Mouse (Mus musculus) hindbrain, embryonic 12.5 days (tissue): ENCODE results near the gene Trarg1. TPM values are rescaled to one million over a fixed set of nuclear protein-coding genes. Genes with fewer than 3 reads are reported as not detected.

Source experiments
- ATAC-seq: fragments of 200-750 bp; cut with Nextera tagmentation; 2 replicates; pipeline ENCODE4 v1.8.0; 2017; ENCODE audit warnings: moderate TSS enrichment; ENCODE audit not compliant: low FRiP score
- H3K27ac ChIP-seq: fragments of 300-500 bp; sonication (generic); 2 replicates; pipeline ENCODE4 v1.5.1; 2016; ENCODE audit warnings: mild to moderate bottlenecking
- H3K27me3 ChIP-seq: fragments of 300-500 bp; sonication (generic); 2 replicates; pipeline ENCODE4 v1.6.1; 2016; ENCODE audit warnings: mild to moderate bottlenecking
- H3K36me3 ChIP-seq: fragments of 300-500 bp; sonication (generic); 2 replicates; pipeline ENCODE4 v1.6.1; 2016; ENCODE audit warnings: mild to moderate bottlenecking
- H3K4me1 ChIP-seq: fragments of 300-500 bp; sonication (generic); 2 replicates; pipeline ENCODE4 v1.6.1; 2016
- H3K4me2 ChIP-seq: fragments of 300-500 bp; sonication (generic); replicated peaks from 2 replicates; pipeline ENCODE4 v1.6.1; 2016; ENCODE audit warnings: mild to moderate bottlenecking
- H3K4me3 ChIP-seq: fragments of 300-500 bp; sonication (generic); 2 replicates; pipeline ENCODE4 v1.5.1; 2016; ENCODE audit warnings: mild to moderate bottlenecking
- H3K9ac ChIP-seq: fragments of 300-500 bp; sonication (generic); 2 replicates; pipeline ENCODE4 v1.6.1; 2016; ENCODE audit warnings: mild to moderate bottlenecking, moderate library complexity
- H3K9me3 ChIP-seq: fragments of 300-500 bp; sonication (generic); replicated peaks from 2 replicates; pipeline ENCODE4 v1.6.1; 2016; ENCODE audit warnings: mild to moderate bottlenecking
- WGBS: fragments of 180-500 bp; shearing (Covaris S2); methylation state at CpG from one replicate; pipeline ENCODE4 v1.1.7; 2016; 5-methylcytosine and 5-hydroxymethylcytosine counted together
- polyA plus RNA-seq: library from polyadenylated mRNA; unstranded; fragments of >200 nt; fragmentation: Nextera tagmentation; extraction: Ambion mirVana; gene quantifications from 2 replicates; pipeline ENCODE4 v1.2.1, GENCODE M21; 2016

The Trarg1 gene
- polyA plus RNA-seq, 1 experiment from 2014 or later = 0.10 TPM

- Histone ChIP-seq H3K4me3 (no peak overlapping the region), H3K9me3 (no peaks in the 10 kb centered on the region), H3K4me2 (no peak overlapping the region), H3K27me3 (peaks cover 6% of the 10 kb centered on the region; the same call in 1 of the 2 replicates), H3K9ac (no peak overlapping the region), H3K4me1 (no peaks in the 10 kb centered on the region), H3K27ac (no peak overlapping the region), H3K36me3 (no peaks in the 10 kb centered on the region)
- WGBS = 76% methylated on average over 3 of the region's 3 CpGs
- ATAC-seq = no peak
Observed at GRCm38 (mm10) chr11:76692096-76692495, 12.5 kb downstream of the Trarg1 start.

- no peak for ATAC-seq
- H3K27ac ChIP-seq = no peak overlapping the region
- no peaks in the 10 kb centered on the region for H3K9me3 ChIP-seq
- WGBS = 72% methylated on average over 6 of the region's 6 CpGs
- H3K27me3 ChIP-seq = 0 out of 2 replicates have a peak, but pooled peaks cover 3% of the 10 kb centered on the region
- H3K4me1 ChIP-seq = no peaks in the 10 kb centered on the region
- H3K9ac ChIP-seq = no peak overlapping the region
- H3K4me2 ChIP-seq = no peak overlapping the region
- no peak overlapping the region for H3K4me3 ChIP-seq
- no peaks in the 10 kb centered on the region for H3K36me3 ChIP-seq
Observed at GRCm38 (mm10) chr11:76695810-76696209, 16.2 kb downstream of the Trarg1 start.

GRCm38 (mm10) chr11:76699626-76700025, 20.0 kb downstream of the Trarg1 start:
- Histone ChIP-seq H3K36me3 (no peaks in the 10 kb centered on the region), H3K9ac (no peak overlapping the region), H3K27ac (no peak overlapping the region), H3K4me2 (no peak overlapping the region), H3K4me3 (no peak overlapping the region), H3K27me3 (no peaks in the 10 kb centered on the region), H3K4me1 (no peaks in the 10 kb centered on the region), H3K9me3 (no peaks in the 10 kb centered on the region)
- ATAC-seq = no peak
- 59% methylated on average over 9 of the region's 9 CpGs for whole genome bisulfite sequencing

DNA sequence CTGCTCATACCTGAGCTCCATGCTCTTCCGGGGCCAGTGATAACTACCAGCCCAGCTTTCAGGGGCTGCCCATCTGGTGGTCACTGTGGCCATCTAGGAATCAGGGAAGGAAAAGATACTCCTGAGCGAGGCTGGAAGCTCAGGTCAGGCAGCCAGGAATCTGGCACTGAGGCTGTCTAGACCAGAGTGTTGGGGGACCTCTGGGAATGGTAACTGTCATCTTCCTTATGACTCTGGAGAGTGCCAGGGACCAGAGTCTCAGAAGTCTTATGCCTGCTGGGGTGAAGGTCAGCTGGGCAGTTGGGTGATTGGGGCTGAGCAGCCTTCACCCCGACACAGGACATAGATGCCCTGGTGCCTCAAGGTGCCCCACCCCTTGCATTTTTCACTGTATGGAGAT, 28.0 kb downstream of the Trarg1 start:
- no peak overlapping the region for H3K4me3 ChIP-seq
- H3K9me3 ChIP-seq = no peaks in the 10 kb centered on the region
- no peak overlapping the region for H3K9ac ChIP-seq
- 85% methylated on average over 3 of the region's 3 CpGs for WGBS
- no peak overlapping the region for H3K27ac ChIP-seq
- H3K36me3 ChIP-seq = no peaks in the 10 kb centered on the region
- no peak overlapping the region for H3K4me2 ChIP-seq
- ATAC-seq = no peak
- H3K4me1 ChIP-seq = peaks cover 15% of the 10 kb centered on the region
- H3K27me3 ChIP-seq = no peaks in the 10 kb centered on the region

DNA sequence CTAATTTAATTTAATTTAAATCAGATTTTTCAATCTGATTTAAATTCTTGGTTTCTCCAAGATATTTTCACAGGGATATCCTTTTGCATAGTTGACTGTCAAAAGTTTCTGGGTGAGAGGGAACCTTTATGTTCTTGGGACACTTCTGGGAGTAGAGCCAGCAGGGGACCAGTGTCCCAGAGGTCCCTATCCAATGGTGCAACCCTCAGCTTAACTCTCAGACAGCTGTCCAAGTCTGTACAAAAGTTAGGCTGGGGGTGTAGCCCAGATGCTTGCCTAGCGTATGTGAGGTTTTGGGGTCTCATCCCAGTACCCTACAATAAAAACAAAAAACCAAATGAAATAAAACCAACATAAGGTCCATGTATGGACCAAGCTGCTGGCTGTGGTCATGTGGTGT, 28.5 kb downstream of the Trarg1 start:
- Histone ChIP-seq H3K4me3 (no peak overlapping the region), H3K9me3 (no peaks in the 10 kb centered on the region), H3K9ac (no peak overlapping the region), H3K36me3 (no peaks in the 10 kb centered on the region), H3K27me3 (no peaks in the 10 kb centered on the region), H3K4me1 (peaks cover 15% of the 10 kb centered on the region), H3K4me2 (no peak overlapping the region), H3K27ac (no peak overlapping the region)
- ATAC-seq = no peak
- WGBS = 91% methylated on average over 1 of the region's 1 CpGs

DNA sequence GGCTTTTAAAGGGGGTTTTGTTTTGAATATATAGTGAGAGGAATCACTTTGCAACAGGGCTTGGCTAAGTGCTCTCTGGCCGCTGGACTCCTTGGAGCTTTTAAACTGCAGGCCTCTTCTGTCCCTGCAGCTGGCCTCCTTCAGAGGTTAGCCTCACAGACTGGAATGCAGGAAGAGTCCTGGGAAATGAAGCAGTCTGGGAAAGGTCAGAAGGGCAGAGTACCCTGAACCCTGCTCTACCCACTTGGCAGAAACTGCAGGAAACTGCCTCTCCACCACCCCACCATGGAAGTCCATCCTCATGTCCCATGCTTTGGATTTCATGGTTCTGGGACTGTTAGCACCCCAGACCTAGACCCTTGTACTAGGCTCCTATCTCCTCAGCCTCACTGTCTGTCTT, 29.3 kb downstream of the Trarg1 start:
- ATAC-seq = no peak

GRCm38 (mm10) chr11:76709625-76710452, 30.2 kb downstream of the Trarg1 start:
- H3K9ac ChIP-seq = no peak overlapping the region
- no peaks in the 10 kb centered on the region for H3K9me3 ChIP-seq
- H3K4me1 ChIP-seq = peaks cover 15% of the 10 kb centered on the region
- H3K27me3 ChIP-seq = no peaks in the 10 kb centered on the region
- no peaks in the 10 kb centered on the region for H3K36me3 ChIP-seq
- no peak for ATAC-seq
- 24% methylated on average over 13 of the region's 17 CpGs for WGBS
- no peak overlapping the region for H3K4me3 ChIP-seq
- no peak overlapping the region; the same call in 1 of the 2 replicates for H3K4me2 ChIP-seq
- H3K27ac ChIP-seq = no peak overlapping the region; the same call in 1 of the 2 replicates

More for the DNA sequence above, 29.3 kb downstream of the Trarg1 start:
- WGBS = 52% methylated on average over 1 of the region's 1 CpGs
- Histone ChIP-seq H3K4me2 (no peak overlapping the region), H3K27me3 (no peaks in the 10 kb centered on the region), H3K36me3 (no peaks in the 10 kb centered on the region), H3K9ac (no peak overlapping the region), H3K9me3 (no peaks in the 10 kb centered on the region), H3K27ac (no peak overlapping the region), H3K4me1 (peaks cover 15% of the 10 kb centered on the region), H3K4me3 (no peak overlapping the region)

DNA sequence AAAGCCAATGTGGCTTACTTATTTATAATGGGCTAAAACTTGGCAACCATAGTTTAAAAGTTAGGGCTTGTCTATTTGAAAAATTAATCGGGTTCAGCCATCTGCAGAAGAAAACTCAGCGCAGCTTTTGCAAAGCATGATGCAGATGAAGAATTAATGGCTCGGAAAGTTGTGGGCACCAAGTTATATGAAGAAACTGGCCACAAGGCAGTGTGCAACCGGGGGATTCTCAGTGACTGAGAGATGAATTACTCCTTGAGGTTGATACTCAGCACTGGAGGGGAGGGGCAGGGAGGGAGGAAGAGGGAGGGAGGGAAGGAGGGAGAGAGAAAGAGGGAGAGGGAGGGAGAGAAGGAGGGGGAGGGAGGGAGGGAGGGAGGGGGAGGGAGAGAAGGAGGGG, 37.4 kb downstream of the Trarg1 start:
- H3K36me3 ChIP-seq = no peaks in the 10 kb centered on the region
- H3K4me3 ChIP-seq = no peak overlapping the region
- H3K4me1 ChIP-seq = no peaks in the 10 kb centered on the region
- H3K4me2 ChIP-seq = no peak overlapping the region
- no peak overlapping the region for H3K9ac ChIP-seq
- H3K27me3 ChIP-seq = no peaks in the 10 kb centered on the region
- H3K27ac ChIP-seq = no peak overlapping the region
- WGBS = 78% methylated on average over 4 of the region's 4 CpGs
- ATAC-seq = no peak
- no peaks in the 10 kb centered on the region for H3K9me3 ChIP-seq

GRCm38 (mm10) chr11:76723911-76724310, 44.3 kb downstream of the Trarg1 start:
- Histone ChIP-seq H3K27me3 (no peaks in the 10 kb centered on the region), H3K27ac (no peak overlapping the region), H3K4me2 (no peak overlapping the region), H3K9ac (no peak overlapping the region), H3K36me3 (peaks cover 8% of the 10 kb centered on the region), H3K4me3 (no peak overlapping the region), H3K4me1 (no peaks in the 10 kb centered on the region), H3K9me3 (no peaks in the 10 kb centered on the region)
- no peak for ATAC-seq
- 86% methylated on average over 8 of the region's 8 CpGs for WGBS

DNA sequence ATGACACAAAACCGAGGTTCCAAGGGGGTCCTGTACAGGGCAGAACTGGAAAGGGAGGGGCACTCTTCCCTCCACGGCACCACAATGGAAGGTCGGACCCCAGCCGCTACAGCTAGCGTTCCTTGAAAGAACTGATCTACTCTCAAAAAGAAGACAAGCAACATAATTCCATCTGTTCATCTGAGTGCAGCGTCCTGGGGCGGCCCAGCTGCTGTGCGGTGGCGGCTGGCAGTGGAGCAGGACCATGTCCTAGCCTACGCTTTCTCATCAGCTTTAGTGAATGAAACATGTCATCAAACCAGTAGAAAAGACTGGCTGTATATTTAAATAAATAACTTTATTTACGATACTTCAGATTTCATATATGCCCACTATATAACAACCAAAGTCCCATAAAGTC, 48.5 kb downstream of the Trarg1 start:
- H3K9ac ChIP-seq = no peak overlapping the region
- 77% methylated on average over 11 of the region's 11 CpGs for WGBS
- no peak overlapping the region for H3K4me3 ChIP-seq
- ATAC-seq = no peak
- H3K27ac ChIP-seq = no peak overlapping the region
- no peaks in the 10 kb centered on the region for H3K4me1 ChIP-seq
- peaks cover 45% of the 10 kb centered on the region for H3K36me3 ChIP-seq
- H3K4me2 ChIP-seq = no peak overlapping the region
- H3K27me3 ChIP-seq = no peaks in the 10 kb centered on the region
- no peaks in the 10 kb centered on the region for H3K9me3 ChIP-seq

DNA sequence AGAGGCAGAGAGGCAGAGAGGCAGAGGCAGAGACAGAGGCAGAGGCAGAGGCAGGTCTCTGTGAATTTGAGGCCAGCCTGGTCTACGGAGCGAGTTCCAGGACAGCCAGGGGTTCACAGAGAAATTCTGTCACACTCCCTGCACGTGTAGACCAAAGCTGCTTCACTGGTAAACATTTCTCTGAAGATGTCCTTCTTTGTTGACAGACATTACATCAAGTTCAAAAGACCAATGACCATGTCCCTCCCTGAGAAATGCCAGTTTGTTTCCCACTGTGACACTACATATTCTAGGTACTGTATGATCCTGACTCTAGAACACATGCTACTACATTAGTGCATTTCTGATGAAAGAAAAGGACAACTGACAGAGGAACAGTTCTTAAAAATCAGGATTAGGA, 51.0 kb downstream of the Trarg1 start:
- no peak for ATAC-seq
- 89% methylated on average over 3 of the region's 3 CpGs for WGBS
- Histone ChIP-seq H3K4me2 (no peak overlapping the region), H3K4me1 (peaks cover 6% of the 10 kb centered on the region; the same call in 1 of the 2 replicates), H3K27ac (no peak overlapping the region), H3K9me3 (no peaks in the 10 kb centered on the region), H3K9ac (no peak overlapping the region), H3K36me3 (peaks cover 64% of the 10 kb centered on the region), H3K4me3 (no peak overlapping the region), H3K27me3 (no peaks in the 10 kb centered on the region)

DNA sequence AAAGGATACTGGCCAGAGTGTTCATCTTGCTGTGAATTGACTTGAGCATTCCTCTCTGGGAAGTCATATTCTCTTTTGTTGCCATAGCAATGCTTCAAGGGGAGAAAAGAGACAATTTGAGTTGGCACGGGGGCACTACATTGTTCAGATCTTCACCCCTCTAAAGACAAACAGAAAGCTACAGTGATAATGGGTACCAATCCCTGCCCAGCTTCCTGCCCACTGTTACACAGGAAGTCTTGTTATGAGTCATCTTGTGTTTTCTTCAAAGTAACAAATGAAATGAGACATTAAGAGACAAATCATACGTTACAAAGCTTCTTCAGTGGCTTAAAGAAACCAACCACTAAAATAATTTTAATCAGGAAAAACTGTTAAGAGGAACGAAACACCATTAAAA, 55.0 kb downstream of the Trarg1 start:
- no peak overlapping the region for H3K9ac ChIP-seq
- H3K27me3 ChIP-seq = no peaks in the 10 kb centered on the region
- WGBS = 50% methylated on average over 3 of the region's 3 CpGs
- no peak overlapping the region for H3K4me2 ChIP-seq
- no peak for ATAC-seq
- H3K9me3 ChIP-seq = no peaks in the 10 kb centered on the region
- H3K4me1 ChIP-seq = peaks cover 6% of the 10 kb centered on the region; the same call in 1 of the 2 replicates
- no peak overlapping the region for H3K4me3 ChIP-seq
- H3K27ac ChIP-seq = no peak overlapping the region
- peaks cover 62% of the 10 kb centered on the region for H3K36me3 ChIP-seq

DNA sequence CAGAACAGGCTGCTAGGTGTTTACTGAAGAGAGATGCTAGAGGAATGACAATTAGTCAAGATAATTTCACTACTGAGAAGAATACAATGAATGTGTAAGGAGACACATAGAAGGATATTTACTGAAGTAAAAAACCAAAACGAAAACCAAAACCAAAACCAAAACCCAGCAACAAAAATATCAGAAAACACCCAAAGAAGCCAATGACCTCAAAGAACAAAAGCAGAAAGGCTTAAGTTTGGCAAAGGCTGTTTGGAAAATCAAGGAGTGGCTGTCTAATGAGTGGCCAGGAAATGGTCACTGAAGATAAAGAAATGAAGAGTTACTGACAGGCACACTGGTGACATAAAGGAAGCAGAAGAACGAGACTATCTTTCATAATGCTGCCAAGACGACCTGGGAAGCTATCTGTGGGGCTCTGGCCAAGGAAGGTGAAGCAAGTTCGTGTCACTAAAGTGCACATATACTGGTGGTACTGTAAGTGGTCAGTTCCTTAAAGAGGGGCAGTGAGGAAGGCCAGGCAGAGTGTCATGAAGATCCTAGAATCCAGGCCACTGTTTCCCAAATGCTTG, 56.2 kb downstream of the Trarg1 start:
- no peaks in the 10 kb centered on the region for H3K27me3 ChIP-seq
- no peaks in the 10 kb centered on the region for H3K9me3 ChIP-seq
- no peak overlapping the region for H3K4me3 ChIP-seq
- H3K36me3 ChIP-seq = peaks cover 49% of the 10 kb centered on the region
- WGBS = 87% methylated on average over 4 of the region's 4 CpGs
- peaks cover 6% of the 10 kb centered on the region; the same call in 1 of the 2 replicates for H3K4me1 ChIP-seq
- H3K9ac ChIP-seq = no peak overlapping the region
- H3K27ac ChIP-seq = no peak overlapping the region
- H3K4me2 ChIP-seq = no peak overlapping the region
- ATAC-seq = no peak
